Mouse (Mus musculus) kidney, adult 2 months (tissue): ENCODE measurements at regions not wholly inside any gene's neighbourhood (a gene's known extent, or its start where the extent isn't known, plus 50 kb on each side); places are given as distances from the start of the nearest gene placed in this dataset.

ENCODE experiments used
- DNase-seq: peaks from one replicate; pipeline ENCODE4 v3.0.0; 2021
- H3K27ac ChIP-seq: fragments of 200-500 bp; 2 replicates; pipeline ENCODE4 v1.5.1; 2012; ENCODE audit warnings: low read depth, low read length, control low read depth, inconsistent platforms; ENCODE audit not compliant: insufficient read depth
- H3K27me3 ChIP-seq: fragments of 200-500 bp; replicated peaks from 2 replicates; pipeline ENCODE4 v1.6.1; 2012; ENCODE audit warnings: mild to moderate bottlenecking, moderate library complexity, low read length, inconsistent platforms; ENCODE audit not compliant: control insufficient read depth, insufficient read depth
- H3K36me3 ChIP-seq: fragments of 200-500 bp; 2 replicates; pipeline ENCODE4 v1.6.1; 2012; ENCODE audit warnings: mild to moderate bottlenecking, moderate library complexity, low read length, inconsistent platforms; ENCODE audit not compliant: control insufficient read depth, insufficient read depth
- H3K4me1 ChIP-seq: fragments of 200-500 bp; 2 replicates; pipeline ENCODE4 v1.6.1; 2011; ENCODE audit warnings: low read length; ENCODE audit not compliant: control insufficient read depth, insufficient read depth
- H3K4me3 ChIP-seq: fragments of 200-500 bp; 2 replicates; pipeline ENCODE4 v1.5.1; 2011; ENCODE audit warnings: mild to moderate bottlenecking, low read depth, low read length, control low read depth; ENCODE audit not compliant: insufficient read depth
- CTCF ChIP-seq: fragments of 200-500 bp; conservative IDR thresholded peaks from 2 replicates; pipeline ENCODE4 v1.5.1; 2011; ENCODE audit warnings: low read depth, mild to moderate bottlenecking, control low read depth, low read length, moderate library complexity, mixed read lengths; ENCODE audit not compliant: insufficient read depth, insufficient read length
- POLR2A ChIP-seq: fragments of 200-500 bp; IDR thresholded peaks from one replicate; pipeline ENCODE4 v1.6.1; 2011; ENCODE audit warnings: low read depth, low read length, control low read depth
- WGBS: fragments of 180-500 bp; shearing (Covaris S2); methylation state at CpG from one replicate; pipeline ENCODE4 v1.1.7; 2018; 5-methylcytosine and 5-hydroxymethylcytosine counted together

- Histone ChIP-seq H3K36me3 (no peaks in the 10 kb centered on the region), H3K4me3 (no peak overlapping the region), H3K27me3 (no peaks in the 10 kb centered on the region), H3K4me1 (peaks cover 7% of the 10 kb centered on the region), H3K27ac (no peak overlapping the region)
- WGBS = 18% methylated on average over 1 of the region's 1 CpGs
- TF ChIP-seq CTCF = no peak
- TF ChIP-seq POLR2A = no peak
- DNase-seq = peak; percentile 86
Measured at GRCm38 (mm10) chr10:66039410-66039809, 1056.5 kb upstream of the Jmjd1c start.
